Mouse (Mus musculus): Measurements from ENCODE around the gene Cct7.
"Not testable (repeated sequence)": the region's sequence is repeated elsewhere in the genome, so short reads cannot be mapped to it uniquely, and the experiment has no call there.

Cct7 gene

DNA sequence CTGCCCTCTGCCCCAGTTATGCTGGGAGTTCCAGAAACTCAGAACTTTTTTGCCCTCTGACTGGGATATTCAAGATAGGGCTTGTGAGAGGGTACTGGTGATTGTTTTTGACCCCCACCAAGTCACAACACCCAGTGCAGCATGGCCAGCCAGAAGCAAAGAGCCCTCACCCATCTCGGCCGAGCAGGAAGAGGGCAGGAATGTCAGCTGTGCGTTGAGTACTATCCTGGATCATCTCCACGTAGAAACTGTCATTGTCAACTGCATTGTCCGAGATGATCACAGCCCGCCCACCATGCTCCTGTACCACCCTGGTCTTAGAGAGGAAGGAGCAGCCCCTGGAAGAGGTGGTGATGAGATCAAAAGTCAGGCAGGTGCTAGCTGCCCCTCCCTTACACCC is 4.0 kb upstream of the Cct7 start:
- in situ Hi-C loops (cut with MboI; ENCODE audit: low pct_unique_long_range_greater_than_20kb in 1 of 2, low sequenced_read_pairs in 2 of 2, unreplicated experiment in 1 of 2): no loop called here

GRCm38 (mm10) chr6:85450140-85450539 is 1.2 kb upstream of the Cct7 start:
- in situ Hi-C loops (cut with MboI; ENCODE audit: low pct_unique_long_range_greater_than_20kb in 1 of 2, low sequenced_read_pairs in 2 of 2, unreplicated experiment in 1 of 2): not testable (repeated sequence)

DNA sequence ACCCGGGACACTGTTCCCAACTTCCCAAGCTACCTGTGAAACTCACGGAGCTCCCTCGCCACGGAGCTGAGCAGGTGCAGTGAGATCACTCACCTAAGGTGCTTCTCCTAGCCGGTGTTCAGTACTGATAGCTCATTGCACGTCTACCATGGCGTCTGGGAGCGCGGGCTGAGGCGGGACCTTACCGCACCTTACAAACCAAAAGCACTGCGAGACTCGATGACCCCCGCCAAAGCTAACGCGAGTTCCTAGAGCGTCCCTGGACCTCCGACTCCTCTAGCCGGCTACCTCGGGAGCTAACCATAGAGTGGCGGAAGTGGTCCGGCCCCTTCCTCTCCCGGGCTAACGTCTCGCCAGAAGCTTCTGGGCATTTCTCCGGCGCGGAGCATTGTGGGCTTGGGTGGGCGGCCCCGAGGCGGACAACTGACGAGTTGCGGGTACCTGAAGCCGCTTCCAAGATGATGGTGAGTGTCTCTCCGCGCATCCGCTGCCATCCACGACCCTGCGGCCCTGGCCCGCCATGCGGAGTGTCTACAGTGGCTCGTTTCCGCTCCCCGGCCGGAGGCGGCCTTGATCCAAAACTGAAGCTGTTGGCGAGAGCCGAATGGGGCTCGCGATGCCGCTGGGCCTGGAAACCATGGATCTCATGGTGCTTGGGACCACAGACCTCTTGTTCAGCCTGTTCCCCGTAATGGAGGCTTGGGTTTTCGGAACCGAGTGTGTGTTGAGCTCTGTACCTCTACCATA is 523 bp downstream of the Cct7 start, which contains the start of gene Pradc1:
TSS of gene Pradc1 (minus strand) at position 307 of the 747 bp plus-strand sequence.
- in situ Hi-C loops (cut with MboI; ENCODE audit: low pct_unique_long_range_greater_than_20kb in 1 of 2, low sequenced_read_pairs in 2 of 2, unreplicated experiment in 1 of 2): no loop called here

DNA sequence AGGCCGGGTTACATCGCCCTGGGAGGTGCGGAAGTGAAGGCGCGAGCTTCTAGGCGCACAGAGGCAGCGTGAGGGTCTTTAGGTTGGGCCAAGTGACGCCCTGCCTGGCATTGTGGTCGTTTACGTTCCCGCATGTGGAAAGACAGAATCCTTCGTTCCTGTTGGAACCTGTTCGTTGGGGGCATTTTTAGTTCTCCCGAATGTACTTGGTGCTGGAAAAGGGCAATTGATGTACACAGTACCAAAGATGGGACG is 1.0 kb downstream of the Cct7 start:
- in situ Hi-C loops (cut with MboI; ENCODE audit: low pct_unique_long_range_greater_than_20kb in 1 of 2, low sequenced_read_pairs in 2 of 2, unreplicated experiment in 1 of 2): no loop called here

DNA sequence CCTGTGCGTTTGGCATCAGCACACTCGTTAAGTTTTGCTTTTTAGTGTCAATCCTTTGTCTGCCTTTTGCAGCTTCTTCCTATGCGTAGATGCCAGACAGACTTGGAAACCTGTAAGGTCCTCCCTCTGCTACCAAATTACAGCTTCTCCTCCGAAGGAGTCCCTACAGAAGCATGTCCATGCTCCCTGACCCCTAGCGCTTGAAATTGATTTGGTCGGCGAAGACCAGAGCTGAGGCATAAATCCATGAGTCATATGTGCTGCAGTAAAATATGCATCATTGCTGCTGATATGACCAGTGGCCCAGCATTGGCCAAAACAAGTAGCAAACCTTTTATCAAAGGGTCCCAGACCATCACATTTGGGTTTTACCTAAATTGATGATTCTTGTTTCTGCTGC is 1.5 kb downstream of the Cct7 start:
- in situ Hi-C loops (cut with MboI; ENCODE audit: low pct_unique_long_range_greater_than_20kb in 1 of 2, low sequenced_read_pairs in 2 of 2, unreplicated experiment in 1 of 2): no loop called here

GRCm38 (mm10) chr6:85459621-85460020 is 8.3 kb downstream of the Cct7 start:
- in situ Hi-C loops (cut with MboI; ENCODE audit: low pct_unique_long_range_greater_than_20kb in 1 of 2, low sequenced_read_pairs in 2 of 2, unreplicated experiment in 1 of 2): no loop called here

DNA sequence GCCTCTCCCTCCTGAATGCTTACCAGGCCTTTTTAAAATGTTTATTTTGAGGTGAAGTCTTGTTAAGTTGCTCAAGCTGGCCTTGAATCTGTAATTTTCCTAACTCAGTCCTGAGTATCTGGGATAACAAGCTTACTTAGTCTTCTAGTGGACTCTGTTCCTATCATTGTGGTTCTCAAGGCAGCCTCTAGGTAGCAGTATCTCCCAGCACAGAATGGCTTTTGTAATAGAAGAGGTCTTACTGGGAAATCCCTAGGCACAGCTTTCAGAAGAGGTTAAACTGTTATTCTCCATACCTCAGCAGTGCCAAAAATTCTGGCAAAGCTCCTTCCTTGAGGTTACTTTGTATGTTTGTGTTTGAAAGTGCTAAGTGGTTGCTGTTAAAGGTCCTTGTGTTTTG is 14.1 kb downstream of the Cct7 start:
- in situ Hi-C loops (cut with MboI; ENCODE audit: low pct_unique_long_range_greater_than_20kb in 1 of 2, low sequenced_read_pairs in 2 of 2, unreplicated experiment in 1 of 2): no loop called here

DNA sequence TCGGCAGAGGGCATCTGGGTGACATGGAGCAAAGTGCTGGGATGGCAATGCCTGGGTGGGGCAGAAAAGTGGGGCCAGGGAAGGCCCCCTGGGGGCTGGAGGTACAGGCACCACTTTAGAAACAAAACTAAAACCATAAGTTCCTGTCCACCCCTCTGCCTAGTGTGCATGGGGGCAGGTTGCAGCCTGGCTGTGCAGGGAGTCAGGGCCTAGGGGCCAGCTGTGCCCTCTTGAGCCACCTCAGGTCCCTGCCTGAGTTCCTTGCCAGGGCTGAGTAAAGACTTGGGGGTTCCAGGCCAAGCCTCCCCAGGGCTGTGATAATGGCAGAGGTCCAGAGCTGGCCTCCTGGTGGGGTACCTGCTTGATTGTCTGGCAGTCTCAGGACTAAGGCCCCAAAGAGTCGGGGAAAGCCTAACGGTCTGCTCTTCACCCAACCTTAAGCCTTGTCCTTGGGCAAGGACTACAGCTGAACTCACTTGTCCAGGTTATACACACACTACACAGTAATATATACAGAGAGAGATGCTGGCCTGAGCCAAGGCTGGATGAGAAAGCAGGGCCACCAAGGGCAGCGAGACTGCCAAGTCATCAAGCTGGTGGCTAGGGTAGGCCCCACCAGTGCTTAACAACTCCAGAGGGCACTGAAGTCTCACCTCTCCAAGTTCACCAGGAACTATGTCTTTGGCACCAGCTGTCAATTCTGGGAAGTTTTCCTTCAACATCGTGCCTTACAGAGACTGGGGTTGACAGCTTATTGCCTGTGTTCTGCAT is 18.5 kb downstream of the Cct7 start:
- in situ Hi-C loops (cut with MboI; ENCODE audit: low pct_unique_long_range_greater_than_20kb in 1 of 2, low sequenced_read_pairs in 2 of 2, unreplicated experiment in 1 of 2): no loop called here

GRCm38 (mm10) chr6:85471962-85472361 is 20.6 kb downstream of the Cct7 start:
- in situ Hi-C loops (cut with MboI; ENCODE audit: low pct_unique_long_range_greater_than_20kb in 1 of 2, low sequenced_read_pairs in 2 of 2, unreplicated experiment in 1 of 2): no loop called here

- in situ Hi-C loops (cut with MboI; ENCODE audit: low pct_unique_long_range_greater_than_20kb in 1 of 2, low sequenced_read_pairs in 2 of 2, unreplicated experiment in 1 of 2): no loop called here
Observed at GRCm38 (mm10) chr6:85472542-85472941, 21.2 kb downstream of the Cct7 start.

- in situ Hi-C loops (cut with MboI; ENCODE audit: low pct_unique_long_range_greater_than_20kb in 1 of 2, low sequenced_read_pairs in 2 of 2, unreplicated experiment in 1 of 2): no loop called here
Observed at GRCm38 (mm10) chr6:85475581-85475980, 24.3 kb downstream of the Cct7 start.

DNA sequence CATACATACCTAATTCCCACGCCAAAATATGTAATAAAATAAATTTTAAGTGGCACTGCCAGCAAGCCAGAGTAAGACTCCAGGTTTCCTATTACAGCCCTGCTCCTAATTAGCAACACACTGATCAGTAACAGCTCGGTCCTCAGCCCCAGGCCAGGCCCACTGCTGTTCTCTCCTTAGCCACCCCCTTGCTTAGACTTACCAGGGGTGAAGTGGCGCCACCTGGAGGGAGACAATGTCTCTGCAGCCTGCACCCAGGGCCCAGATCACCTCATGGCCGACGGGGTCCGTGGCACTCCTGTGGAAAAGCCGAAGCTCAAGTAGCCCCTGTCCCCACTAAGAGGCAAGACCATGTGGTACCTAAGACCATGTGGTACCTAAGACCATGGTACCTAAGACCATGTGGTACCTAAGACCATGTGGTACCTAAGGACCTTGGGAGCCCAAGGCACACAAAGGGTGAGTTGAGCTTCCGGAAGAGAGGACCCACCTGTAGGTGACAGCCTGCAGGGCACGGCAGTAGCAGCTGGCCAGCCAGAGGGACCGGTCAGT is 26.1 kb downstream of the Cct7 start:
- in situ Hi-C loops (cut with MboI; ENCODE audit: low pct_unique_long_range_greater_than_20kb in 1 of 2, low sequenced_read_pairs in 2 of 2, unreplicated experiment in 1 of 2): no loop called here

- in situ Hi-C loops (cut with MboI; ENCODE audit: low pct_unique_long_range_greater_than_20kb in 1 of 2, low sequenced_read_pairs in 2 of 2, unreplicated experiment in 1 of 2): no loop called here
Observed at GRCm38 (mm10) chr6:85478416-85478815, 27.1 kb downstream of the Cct7 start.

DNA sequence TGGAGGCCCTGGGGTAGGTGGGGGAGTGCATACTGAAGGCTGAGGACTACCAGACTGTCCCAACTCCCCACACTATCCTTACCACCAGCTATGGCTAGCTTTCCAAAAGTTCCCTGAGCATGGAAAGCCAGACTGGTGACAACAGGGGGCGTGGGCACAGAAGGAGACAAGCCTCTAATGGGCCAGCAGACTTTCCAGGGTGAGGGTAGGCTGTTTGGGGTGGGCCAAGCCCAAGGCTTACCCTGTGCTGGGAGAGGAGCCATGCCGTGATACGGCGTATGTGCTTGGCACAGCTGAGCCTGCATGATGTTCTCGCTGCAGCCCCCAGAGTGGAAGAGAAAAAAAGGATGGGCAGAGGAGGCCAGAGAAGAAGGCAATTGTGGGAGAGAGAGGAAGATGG is 28.7 kb downstream of the Cct7 start:
- in situ Hi-C loops (cut with MboI; ENCODE audit: low pct_unique_long_range_greater_than_20kb in 1 of 2, low sequenced_read_pairs in 2 of 2, unreplicated experiment in 1 of 2): no loop called here

DNA sequence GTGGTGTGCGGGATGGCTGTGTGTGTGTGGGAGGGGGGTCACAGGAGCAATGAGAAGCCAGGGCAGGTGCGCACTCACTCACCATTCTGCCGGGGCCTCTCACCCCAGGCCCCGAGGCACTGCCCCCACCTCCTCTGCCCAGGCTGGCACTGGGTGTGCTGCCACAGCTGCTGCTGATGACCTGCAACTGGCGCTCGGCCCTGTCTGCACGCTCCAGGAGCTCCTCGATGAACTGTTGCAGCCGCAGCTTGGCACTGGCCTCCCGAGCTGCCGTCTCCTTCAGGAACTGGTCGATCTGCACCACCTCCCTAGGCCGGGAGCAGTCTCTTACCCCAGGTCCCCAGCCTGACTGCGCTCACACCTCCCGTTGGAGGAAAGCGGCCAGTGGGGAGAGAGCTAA is 29.4 kb downstream of the Cct7 start:
- in situ Hi-C loops (cut with MboI; ENCODE audit: low pct_unique_long_range_greater_than_20kb in 1 of 2, low sequenced_read_pairs in 2 of 2, unreplicated experiment in 1 of 2): no loop called here

GRCm38 (mm10) chr6:85483843-85484721 is 32.8 kb downstream of the Cct7 start:
- in situ Hi-C loops (cut with MboI; ENCODE audit: low pct_unique_long_range_greater_than_20kb in 1 of 2, low sequenced_read_pairs in 2 of 2, unreplicated experiment in 1 of 2): no loop called here

DNA sequence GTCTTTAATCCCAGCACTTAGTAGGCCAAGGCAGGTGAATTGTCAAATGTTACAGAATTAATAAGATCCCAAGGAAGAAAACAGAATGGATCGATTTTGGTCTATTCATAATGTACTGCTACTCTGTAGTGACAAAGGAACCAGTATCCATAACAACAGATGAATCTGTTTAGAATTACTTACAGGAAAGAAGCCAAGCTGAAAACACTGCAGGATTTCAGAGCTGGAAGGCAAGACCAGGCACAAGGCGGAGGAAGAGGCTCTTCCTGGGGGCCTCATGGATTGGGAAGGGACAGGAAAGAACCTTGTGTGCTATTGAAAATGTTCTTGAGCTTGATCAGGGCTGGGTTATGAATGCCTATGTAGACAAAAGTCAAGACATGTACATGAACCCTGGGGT is 34.4 kb downstream of the Cct7 start:
- in situ Hi-C loops (cut with MboI; ENCODE audit: low pct_unique_long_range_greater_than_20kb in 1 of 2, low sequenced_read_pairs in 2 of 2, unreplicated experiment in 1 of 2): no loop called here

- in situ Hi-C loops (cut with MboI; ENCODE audit: low pct_unique_long_range_greater_than_20kb in 1 of 2, low sequenced_read_pairs in 2 of 2, unreplicated experiment in 1 of 2): no loop called here
Observed at GRCm38 (mm10) chr6:85488510-85488909, 37.2 kb downstream of the Cct7 start.

DNA sequence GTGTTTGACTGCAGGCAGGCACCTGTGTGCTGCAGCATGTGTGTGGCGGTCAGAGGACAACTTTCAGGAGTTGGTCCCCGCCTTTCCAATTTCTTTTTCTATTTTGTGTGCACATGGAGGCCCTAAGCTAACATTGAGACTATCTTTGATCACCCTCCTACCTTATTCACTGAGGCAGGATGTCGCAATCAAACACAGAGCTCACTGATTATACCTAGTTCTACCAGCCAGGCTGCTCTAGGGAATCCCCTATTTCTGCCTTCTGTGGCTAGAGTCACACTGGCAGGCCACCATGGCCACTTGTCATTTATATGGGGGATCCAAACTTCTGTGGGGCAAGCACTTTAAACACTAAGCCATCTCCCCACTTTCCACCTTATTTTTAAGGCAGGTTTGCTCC is 38.4 kb downstream of the Cct7 start:
- in situ Hi-C loops (cut with MboI; ENCODE audit: low pct_unique_long_range_greater_than_20kb in 1 of 2, low sequenced_read_pairs in 2 of 2, unreplicated experiment in 1 of 2): no loop called here

Measured in mouse embryonic stem cell (cell line).